Mouse (Mus musculus) mesoderm, embryonic 11.5 days (tissue): ENCODE data around the gene Fkbp5.
"Not testable (repeated sequence)": the region's sequence is repeated elsewhere in the genome, so short reads cannot be mapped to it uniquely, and the experiment has no call there.

ENCODE experiments used
- DNase-seq: peaks from one replicate; pipeline ENCODE4 v3.0.0-alpha.2; 2012; ENCODE audit warnings: low read depth, low spot score

The Fkbp5 gene

GRCm38 (mm10) chr17:28517441-28517955, at the start of gene Fkbp5:
Gene Fkbp5 (minus strand): TSS chr17:28517527.
- DNase-seq, result peak; percentile 72

GRCm38 (mm10) chr17:28565181-28565580, 47.9 kb upstream of the Fkbp5 start:
- DNase-seq, result no peak

GRCm38 (mm10) chr17:28561613-28562012, 44.3 kb upstream of the Fkbp5 start:
- DNase-seq, result no peak

- DNase-seq, result no peak
These were observed 43.3 kb upstream of the Fkbp5 start, which contains the start of gene Clps for GRCm38 (mm10) chr17:28560598-28560997. Gene Clps (minus strand): TSS chr17:28560766.

- DNase-seq, result no peak
These were observed 40.4 kb upstream of the Fkbp5 start for GRCm38 (mm10) chr17:28557772-28558171.

GRCm38 (mm10) chr17:28556635-28557396, 39.5 kb upstream of the Fkbp5 start:
- no peak for DNase-seq

GRCm38 (mm10) chr17:28554021-28554420, 36.7 kb upstream of the Fkbp5 start:
- not testable (repeated sequence) for DNase-seq

- DNase-seq, result peak; percentile 82
These were observed 35.9 kb upstream of the Fkbp5 start for GRCm38 (mm10) chr17:28553040-28553793.

GRCm38 (mm10) chr17:28549111-28549510, 31.8 kb upstream of the Fkbp5 start, which contains the start of gene Clpsl2:
Gene Clpsl2 (plus strand): TSS chr17:28549411.
- no peak for DNase-seq

GRCm38 (mm10) chr17:28548550-28548949, 31.2 kb upstream of the Fkbp5 start:
- no peak for DNase-seq

GRCm38 (mm10) chr17:28546925-28547324, 29.6 kb upstream of the Fkbp5 start:
- no peak for DNase-seq

GRCm38 (mm10) chr17:28537881-28538280, 20.6 kb upstream of the Fkbp5 start:
- DNase-seq, result no peak

- DNase-seq, result no peak
These were observed 16.0 kb upstream of the Fkbp5 start for GRCm38 (mm10) chr17:28533327-28533726.

- no peak for DNase-seq
These were observed 15.2 kb upstream of the Fkbp5 start for GRCm38 (mm10) chr17:28532557-28532956.

- DNase-seq, result no peak
These were observed 14.6 kb upstream of the Fkbp5 start for GRCm38 (mm10) chr17:28531946-28532345.

GRCm38 (mm10) chr17:28530506-28530905, 13.2 kb upstream of the Fkbp5 start, which contains the start of gene Armc12:
Gene Armc12 (plus strand): TSS chr17:28530806.
- no peak for DNase-seq

GRCm38 (mm10) chr17:28529116-28529515, 11.8 kb upstream of the Fkbp5 start:
- no peak for DNase-seq

GRCm38 (mm10) chr17:28528043-28528351, 10.7 kb upstream of the Fkbp5 start:
- peak; percentile 82 for DNase-seq

GRCm38 (mm10) chr17:28527184-28528042, 10.1 kb upstream of the Fkbp5 start:
- no peak for DNase-seq

- DNase-seq, result no peak
These were observed 7.6 kb upstream of the Fkbp5 start for GRCm38 (mm10) chr17:28524831-28525430.

GRCm38 (mm10) chr17:28524009-28524695, 6.8 kb upstream of the Fkbp5 start:
- DNase-seq, result no peak
